Mouse (Mus musculus) adrenal gland, adult 18-20 months (tissue): ENCODE results near the gene Atg101. TPM values are rescaled to one million over a fixed set of nuclear protein-coding genes. Genes with fewer than 3 reads are reported as not detected.

ENCODE experiments used
- DNase-seq, 2 experiments: peaks; one replicate each; pipeline ENCODE4 v3.0.0; 2021 to 2022; ENCODE audit warnings: low spot score in 2 of 2
- total RNA-seq, 2 experiments: library from RNA; stranded (reverse); gene quantifications; 1 replicate in 1 of 2; 2 replicates in 1 of 2; pipeline ENCODE4 v1.2.3; 2021

Gene Atg101
- total RNA-seq, 2 experiments from 2014 or later = 60.5 to 64.0 TPM

DNA sequence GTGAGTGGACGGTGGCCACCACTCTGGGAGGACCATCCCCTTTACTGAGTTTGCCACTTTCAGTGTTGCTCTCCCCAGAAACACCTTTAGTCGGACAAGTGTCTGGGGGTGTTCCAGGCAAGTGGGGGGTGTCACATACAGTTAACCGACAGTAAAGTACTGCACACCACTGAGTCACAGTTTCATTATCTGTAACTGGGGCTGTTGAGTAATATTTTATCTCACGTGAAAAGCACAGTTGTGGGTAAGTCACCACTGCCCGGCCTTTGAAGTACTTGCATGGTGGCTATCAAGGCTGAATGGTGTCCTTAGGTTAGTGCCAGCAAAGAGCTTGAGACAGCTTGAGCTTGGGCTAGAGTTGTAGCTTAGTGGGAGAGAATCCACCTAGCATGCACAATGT is 1.6 kb upstream of the Atg101 start:
- no peak for DNase-seq

DNA sequence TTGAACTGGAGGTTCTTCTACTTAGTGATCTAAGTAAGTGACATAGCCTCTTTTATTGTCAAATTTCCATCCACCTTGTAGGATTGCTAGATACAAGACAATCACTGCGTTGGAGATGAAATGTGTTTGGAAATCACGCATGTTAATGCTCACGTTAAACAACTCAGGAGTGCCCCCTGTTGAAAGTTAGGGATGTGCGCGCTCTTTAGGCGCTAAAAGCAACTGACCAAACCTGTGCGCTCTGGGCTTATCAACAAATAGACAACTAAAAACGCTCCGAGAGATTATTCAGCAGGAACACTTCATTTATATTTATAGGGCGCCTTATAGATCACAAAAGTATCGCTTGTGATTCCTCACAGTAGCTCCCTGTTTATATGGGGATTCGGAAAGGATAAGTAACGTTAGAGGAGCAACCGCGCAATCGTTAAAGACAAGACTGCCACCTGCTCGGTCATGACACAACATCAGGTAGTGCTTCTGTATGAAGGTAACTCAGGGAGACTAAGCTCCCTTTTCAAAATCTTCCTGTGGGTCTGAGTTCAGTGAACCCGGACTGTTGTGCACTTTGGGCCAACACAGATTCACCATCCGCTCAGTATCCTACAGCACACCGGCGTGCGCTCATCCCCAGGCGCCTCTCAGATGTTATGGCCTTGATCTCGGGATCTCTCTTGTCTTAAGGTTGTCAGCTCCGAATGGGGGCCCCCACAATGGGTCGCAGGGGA is 725 bp upstream of the Atg101 start:
- peak in 1 of 2 experiments; percentile 58 for DNase-seq

DNA sequence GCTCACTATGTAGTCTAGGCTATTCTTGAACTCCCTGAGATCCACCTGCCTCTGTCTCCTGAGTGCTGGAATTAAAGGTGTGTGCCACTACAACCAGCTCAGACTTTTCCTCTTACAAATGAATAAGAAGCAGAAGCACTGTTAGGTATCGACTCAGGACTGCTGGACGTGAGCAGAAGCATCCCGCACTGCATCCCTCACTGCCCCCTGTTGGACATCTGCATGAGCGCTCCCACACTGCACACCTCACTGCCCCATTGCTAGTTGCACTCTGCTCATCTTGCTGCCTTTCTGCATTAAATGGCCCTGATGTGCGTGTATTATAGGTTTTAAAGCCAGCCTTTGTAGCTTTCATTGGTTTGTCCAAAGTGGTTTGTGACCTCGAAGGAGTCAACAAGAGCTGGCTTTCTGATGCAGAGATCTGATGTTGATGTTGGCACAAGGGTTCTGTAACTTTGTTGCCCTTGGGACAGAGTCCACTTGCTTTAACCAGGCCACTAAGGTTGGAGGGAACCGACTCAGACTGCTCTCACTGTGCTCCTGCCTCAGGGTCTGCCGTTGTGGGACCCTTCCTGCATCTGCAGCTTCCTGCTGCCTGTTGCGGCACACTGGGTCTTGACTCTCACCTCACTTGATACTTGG is 2.2 kb downstream of the Atg101 start:
- DNase-seq = no peak

DNA sequence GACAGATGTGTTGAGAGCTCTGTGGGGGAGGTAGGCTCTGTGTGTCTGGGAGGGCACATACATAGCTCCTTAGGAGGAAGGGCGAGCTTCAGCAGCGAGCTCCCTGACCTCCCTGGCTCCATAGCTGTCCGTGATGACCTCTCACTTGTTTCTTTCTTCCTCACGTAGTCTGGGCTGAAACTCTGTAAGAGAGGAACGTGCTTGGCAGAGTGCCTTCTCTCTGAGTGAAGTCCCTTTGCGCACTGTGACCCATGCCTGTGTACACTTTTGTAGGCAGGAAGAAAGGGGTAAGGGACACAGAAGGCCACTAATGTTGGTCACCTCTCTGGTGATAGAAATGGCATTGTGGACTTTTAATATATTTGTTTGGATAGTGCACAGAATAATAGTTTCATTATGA is 3.3 kb downstream of the Atg101 start:
- no peak for DNase-seq

DNA sequence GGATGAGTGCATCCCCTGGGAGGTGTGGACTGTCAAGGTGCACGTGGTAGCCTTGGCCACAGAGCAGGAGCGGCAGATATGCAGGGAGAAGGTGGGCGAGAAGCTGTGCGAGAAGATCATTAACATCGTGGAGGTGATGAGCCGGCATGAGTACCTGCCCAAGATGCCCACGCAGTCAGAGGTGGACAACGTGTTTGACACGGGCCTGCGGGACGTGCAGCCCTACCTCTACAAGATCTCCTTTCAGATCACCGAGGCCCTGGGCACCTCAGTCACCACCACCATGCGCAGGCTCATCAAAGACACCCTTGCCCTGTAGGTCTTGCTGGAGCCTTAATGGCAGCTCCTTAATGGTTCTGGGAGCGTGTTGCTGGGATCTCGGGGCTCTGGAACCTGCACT is 6.3 kb downstream of the Atg101 start:
- DNase-seq = no peak

DNA sequence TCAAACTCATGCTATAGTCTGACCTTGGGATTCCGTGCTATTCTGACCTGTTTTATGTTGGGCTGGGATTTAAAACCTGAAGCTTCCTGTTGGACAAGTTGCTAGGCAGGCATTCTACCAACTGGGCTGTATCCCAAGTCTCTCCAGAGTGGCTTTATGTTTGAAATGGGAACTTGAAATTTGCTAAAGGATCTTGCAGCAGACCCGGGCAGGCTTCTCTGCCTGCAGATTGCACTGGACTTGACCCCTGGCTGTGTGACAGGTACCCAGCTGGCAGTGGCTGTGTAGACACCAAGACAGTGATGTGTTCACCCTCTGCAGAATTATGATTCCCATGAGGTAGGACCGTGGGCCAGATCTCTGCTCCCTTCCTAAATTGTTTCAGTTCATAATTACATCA is 7.9 kb downstream of the Atg101 start:
- no peak for DNase-seq

DNA sequence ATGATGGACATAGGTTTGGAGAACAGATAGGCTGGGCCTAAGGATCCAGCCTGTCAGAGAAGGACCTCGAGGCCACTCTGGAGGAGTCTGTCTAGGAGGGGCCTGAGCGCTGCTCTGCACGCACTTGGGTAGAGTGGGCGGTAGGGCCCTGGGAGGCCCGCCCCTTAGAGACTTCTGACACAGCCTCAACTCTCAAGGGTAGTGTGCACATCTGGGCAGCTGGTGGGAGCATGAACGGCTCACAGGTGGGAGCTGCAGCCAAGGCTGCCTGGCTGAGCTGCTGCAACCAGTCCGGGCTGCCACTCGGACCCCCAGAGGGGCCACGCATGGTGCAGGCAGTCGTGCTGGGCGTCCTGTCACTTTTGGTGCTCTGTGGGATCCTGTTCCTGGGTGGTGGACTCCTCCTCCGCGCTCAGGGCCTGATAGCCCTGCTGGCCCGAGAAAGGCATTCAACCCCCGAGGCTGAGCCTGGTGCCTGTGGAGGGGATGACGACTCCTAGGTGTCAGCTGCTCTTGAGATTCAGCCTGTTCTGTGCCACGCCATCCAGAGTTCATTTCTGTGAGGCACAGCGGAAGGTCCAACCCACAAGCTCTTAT is 9.1 kb downstream of the Atg101 start, which contains the start of gene 6030408B16Rik:
TSS of gene 6030408B16Rik (plus strand) at position 188 of the 597 bp plus-strand sequence.
- DNase-seq = no peak

DNA sequence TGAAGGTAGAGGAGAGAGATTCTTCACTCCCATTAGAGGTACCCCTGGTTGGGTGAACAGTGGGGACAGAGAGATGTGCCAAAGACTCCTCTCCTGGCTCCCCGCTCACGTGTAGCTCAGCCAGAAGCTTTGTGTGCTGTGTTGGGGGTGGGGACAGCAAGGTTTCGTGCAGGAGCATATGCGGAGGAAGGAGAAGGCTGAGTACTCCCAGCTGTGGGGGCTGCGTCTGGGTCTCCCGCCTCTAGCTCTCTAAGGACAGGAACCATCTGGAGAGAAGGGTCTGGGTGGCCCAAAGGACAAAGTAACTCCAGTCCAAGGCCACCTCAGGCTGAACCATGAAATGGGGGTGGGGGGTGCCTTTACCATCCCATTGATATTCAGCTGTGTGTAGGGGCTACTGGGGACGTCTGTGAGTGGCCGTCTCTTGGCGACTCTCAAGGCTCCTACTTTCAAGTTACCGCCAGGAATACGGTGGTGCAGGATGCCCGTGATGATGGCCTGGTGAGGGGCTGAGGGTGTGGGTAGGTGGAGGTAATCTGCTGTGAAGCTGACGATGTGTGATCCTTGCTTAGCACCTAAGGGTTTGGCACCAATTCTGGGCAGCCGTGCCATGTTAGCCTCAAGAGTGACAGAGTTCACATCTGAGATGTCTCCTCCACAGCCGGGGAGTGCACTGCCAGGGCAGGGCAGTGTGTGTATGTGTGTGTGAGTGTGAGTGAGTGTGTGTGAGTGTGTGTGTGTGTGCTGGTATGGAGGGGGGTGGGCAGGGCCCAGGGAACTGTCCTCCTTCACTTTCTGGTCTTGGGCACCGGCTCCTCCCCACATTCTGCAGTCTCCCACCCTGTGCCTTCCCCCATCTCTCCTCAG is 10.2 kb downstream of the Atg101 start:
- no peak for DNase-seq

DNA sequence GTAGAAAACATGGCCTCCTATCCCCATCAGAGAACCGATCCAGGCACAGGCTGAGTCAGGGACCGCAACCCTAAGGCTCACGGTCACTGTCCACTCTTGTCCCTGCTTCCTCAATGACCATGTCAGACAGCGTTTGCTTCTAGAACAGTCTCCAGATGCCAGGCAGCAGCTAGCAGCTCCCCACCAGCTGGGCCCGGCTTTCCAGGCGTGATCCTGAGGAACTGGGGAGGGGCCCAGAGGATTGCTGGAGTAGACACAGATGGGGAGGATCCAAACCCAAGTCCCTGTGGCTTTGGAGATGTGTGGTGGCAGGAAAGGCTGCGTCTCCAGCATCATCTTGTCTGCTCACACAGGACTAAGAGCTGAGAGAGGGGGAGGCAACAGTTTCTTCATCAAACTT is 11.0 kb downstream of the Atg101 start:
- DNase-seq = no peak

DNA sequence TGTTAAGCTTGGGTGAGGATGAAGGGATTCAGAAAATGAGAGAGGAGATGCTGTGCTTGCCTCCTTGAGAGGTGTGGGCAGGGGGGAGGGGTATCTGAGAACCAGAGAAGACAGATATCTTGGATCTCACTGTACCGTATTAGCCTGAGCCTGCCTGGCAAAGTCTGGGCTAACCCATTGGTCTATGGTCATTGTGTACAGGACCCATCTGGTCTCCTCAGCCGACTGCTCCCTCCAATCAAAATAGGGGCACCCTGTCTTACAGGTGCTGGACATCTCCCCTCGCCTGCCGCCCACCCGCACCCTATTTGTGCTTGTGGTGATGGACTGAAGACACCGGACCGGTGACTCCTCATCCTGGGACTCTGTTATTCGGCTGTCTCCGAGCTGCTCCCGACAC is 11.5 kb downstream of the Atg101 start:
- no peak for DNase-seq

DNA sequence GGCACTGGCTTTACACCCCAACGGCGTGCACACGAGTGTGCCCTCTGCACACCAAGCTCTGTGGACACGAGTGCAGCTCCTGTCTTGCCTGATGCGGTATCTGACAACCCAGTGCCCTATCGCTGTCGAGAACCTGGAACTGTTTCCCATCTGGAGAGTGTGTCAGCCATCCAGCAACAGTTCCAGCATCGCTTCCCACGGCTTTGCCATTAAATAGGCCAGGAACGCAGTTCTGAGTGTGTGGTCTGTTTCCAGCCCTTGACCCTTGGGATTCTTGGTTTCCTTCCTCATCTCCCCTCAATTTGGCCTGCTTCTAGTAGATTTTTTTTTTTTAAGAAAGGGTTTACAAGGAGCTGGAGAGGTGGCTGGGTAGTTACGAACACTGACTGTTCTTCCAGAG is 12.0 kb downstream of the Atg101 start:
- no peak for DNase-seq

DNA sequence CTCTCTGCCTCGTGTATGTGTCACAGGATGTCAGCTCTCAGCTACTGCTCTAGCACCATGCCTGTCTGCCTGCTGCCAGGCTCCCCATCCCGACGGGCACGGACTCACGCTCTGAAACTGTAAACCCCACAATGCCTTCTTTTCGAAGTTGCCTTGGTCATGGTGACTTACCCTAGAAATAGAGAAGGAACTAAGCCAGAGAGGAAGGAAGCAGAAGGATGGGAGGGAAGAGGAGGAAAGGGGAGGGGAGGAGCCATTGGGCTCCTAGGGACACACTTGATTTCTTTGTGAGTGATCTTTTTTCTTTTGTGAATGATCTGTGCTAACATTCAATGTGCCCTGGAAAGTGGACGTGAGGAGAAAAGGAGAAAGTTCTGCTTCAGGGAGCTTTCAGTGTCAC is 13.9 kb downstream of the Atg101 start:
- no peak for DNase-seq

DNA sequence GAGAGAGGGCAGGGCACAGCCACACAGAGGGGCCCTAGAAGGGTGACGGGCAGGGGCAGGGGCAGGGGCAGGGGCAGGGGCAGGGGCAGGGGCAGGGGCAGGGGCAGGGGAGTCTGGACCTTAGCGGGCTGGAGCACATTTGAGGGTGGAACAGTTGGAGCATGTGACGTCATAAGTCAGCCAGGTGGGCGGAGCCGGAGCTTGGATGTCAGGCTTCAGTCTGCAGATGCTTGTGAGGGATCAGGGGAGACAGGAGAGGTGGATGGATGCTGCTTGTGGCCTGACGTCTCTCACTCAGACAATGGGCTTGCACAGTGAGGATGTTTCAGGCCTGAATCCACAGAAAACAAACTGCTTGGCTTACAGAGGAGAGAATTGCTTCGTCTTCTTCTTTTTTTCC is 14.5 kb downstream of the Atg101 start:
- DNase-seq = no peak

DNA sequence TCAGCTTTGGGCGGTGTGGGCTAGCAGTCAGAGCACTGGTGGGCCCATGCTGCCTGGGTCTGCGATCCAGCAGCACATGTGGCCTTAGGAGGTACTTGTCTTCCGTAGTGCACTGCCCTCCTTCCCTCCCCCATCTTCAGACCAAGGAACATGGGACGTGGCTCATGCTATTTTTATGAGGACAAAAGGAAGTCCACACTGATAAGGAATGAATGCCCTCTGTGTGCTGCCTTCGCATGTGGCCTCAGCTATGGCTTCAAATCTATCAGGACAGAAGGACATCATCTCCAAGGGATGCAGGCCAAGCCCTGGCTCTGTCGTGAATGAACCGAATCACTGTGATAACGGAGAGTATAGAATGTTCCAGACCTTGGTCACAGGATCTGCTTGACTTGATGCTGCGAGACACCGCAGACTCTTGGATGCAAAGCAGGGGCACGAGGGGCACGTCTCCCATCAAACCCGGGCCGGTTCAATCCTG is 15.4 kb downstream of the Atg101 start:
- no peak for DNase-seq

DNA sequence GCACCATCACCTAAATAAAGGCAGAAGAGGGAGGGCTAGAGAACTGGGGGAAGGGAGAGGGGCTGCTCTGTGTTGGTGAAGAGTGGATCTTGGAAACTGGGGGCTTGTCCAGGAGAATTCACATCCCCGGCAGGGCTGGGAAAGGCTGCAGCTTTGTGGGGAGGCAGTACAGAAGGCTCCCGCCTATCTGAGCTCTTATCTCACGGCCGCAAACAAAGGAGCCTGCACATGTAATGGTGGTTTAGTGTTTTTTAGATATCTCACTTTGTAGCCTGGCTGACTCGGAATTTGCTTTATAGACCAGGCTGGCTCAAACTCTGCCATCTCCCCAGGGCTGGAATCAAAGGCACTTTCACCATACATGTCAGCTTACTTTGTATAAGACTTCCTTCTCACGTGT is 16.1 kb downstream of the Atg101 start:
- DNase-seq = no peak

DNA sequence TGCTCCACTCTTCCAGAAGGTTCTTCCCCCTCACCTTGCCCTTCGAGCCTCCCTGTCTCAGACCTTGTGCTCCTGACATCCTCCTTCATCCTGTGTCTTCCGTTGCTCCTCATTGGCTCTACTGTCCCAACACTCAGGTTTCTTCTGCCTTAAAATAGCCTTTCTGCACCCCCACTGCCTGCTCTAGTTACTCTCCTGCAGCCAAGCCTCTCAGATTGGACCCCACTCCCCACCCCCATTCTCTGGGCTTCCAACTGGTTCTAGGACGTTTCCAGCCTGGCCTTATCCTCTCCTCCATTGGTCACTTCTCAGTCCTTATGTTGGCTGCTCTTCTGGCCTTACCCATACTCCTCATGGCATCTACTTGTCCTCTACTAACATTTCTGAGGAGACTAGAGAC is 18.1 kb downstream of the Atg101 start:
- DNase-seq = no peak

DNA sequence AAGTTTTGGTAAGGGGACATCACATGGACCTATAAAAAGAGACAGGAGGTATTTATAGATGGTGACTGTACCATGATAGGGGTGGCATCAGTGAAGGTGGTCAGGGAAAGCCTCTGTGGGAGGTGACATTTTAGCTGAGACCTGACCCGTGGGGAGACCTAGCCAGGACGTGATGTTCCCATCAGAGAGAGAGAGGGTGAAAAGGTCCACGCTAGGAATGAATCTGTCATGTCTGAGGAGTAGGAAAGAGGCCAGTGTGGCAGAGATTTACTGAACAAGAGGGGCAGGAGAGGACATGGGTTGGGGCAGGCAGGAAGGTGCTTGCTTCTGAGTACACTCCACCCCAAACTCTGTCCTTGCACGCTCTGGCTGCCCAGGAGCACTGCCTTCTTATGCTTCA is 19.8 kb downstream of the Atg101 start:
- DNase-seq = no peak

DNA sequence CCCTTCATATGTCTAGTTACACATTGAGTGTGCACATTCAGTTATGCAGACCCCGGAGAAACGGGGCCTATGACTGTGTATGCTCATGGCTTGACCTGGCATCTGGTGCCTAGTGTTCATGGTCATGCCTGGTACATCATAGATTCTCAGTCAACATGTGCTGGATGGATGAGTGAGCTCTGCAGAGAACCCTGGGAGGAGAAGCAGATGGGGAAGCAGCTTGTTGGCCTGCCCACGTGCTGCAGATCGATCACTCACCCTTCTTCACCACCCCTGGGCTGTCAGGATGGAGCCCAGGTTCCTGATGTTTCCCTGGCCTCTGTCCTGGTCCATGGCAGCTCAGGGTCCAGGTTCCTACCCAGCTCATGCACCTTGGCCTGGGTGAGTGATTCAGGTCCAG is 22.4 kb downstream of the Atg101 start:
- no peak for DNase-seq

DNA sequence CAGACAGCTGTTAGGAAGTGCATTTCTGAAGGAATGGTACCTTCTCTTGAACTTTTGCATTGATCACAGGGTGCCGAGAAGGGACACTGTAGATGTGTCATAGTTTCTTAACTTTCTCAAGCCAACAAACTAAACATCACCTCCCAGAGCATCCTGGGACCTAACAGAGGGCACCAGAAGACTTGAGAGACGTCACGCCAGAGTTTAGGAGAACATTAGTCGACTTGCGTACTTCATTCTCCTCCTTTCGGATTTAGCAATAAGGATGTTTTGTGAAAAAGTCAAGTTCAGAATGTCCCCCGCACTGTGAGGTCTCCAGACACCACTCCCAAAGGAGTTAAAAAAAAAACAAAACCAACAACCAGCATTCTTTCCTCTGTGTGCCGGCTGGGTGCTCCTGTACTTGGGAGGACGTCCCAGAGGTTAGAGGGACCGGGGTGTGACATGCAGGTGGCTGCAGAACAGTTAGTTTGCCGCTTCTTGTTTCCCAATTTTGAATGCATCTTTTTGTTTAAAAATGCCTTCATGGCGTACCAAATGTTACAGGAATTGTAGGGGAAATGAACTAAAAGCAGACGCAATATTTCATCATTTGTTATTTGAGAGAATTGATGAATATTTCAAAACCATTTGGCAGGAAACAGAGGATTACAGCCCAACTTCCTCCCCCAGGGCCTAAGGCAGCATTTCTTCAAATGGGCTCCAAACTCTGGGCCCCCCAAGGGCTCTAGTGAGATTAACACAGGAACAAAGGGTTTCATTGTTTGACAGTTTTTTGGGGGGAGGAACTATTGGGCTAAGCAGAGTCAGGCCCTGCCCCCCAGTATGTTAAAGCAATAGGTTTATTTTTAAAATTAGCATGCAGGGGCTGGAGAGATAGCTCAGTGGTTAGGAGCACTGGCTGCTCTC is 24.6 kb downstream of the Atg101 start:
- DNase-seq = no peak

DNA sequence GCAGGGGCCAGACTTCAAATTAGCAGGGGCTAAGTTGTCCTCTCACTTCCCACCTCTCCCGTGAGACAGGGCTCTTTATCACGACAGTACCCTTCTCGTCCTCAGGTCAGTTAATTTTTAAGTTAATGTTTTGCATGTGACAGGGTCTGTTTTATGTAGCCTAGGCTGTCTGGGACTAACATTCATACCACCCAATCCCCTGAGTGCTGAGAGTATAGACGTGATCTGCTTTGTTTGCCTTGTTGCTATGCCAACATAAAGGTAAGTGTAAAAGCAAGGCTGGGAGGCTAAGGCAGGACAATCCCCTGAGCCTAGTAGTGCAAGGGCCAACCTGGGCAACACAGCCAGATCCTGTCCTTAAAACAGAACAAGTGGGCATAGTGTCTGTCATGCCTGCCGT is 25.4 kb downstream of the Atg101 start:
- DNase-seq = no peak
